Mouse (Mus musculus): ENCODE data around the gene Ccer1. TPM values are rescaled to one million over a fixed set of nuclear protein-coding genes. Genes with fewer than 3 reads are reported as not detected.
"Not testable (repeated sequence)": the region's sequence is repeated elsewhere in the genome, so short reads cannot be mapped to it uniquely, and the experiment has no call there.

Ccer1 gene
- polyA plus RNA-seq, 1 experiment = not detected

DNA sequence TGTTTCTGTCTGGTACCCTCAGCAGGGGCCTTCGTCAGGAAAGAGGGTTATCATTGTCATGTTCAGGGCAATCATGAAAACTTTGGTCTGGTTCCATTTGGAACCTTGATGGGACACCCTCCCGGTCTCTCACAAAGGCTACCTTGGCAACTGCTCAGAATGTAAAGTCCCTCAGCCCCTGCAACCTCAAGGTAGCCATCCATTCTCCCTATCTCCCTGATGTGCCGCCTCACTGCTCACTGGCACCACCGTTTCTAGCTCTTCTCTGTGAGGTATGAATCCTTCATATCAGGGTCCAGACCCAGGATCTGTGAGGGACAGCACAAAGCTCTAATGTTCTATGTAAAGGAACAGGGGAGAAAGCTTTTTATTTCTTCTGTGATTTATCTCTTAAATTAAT lies 21.7 kb downstream of the Ccer1 start:
- TF ChIP-seq POLR2A (IDR thresholded peaks at IDR 0.05; ENCODE audit: low read depth, low read length) = no peak
- no peak for TF ChIP-seq CTCF (IDR thresholded peaks at IDR 0.05; ENCODE audit: extremely low read depth, insufficient read length, insufficient replicate concordance, low read depth, low read length)
- WGBS = 67% methylated on average over 4 of the region's 4 CpGs

DNA sequence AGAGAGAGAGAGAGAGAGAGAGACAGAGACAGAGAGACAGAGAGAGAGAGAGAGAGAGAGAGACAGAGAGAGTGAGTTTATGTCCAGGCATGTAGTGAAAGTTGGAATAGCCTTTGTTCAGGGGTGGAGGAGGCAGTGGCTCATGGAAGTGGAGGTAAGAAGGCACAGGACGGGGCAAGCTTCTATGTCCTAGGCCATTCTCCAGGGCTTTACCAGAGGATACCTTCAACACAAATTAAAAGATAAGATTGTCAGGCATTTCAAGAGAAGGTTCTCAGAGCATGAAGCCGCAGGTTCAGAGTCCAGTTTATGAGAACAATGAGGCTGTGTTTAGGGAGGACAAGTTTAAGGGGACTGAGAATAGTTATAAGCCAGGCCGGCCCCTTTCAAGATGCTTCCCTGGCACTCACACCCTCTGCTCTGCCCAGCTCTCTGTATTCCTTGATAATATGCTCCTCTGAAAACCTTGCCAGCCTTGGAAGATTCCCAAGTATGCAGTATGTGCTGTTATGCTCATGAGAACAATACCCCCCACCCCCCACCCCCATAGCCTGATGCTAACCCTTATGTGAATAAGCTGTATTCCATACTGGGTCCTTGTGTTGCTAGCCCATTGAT lies 22.5 kb downstream of the Ccer1 start:
- Histone ChIP-seq H3K36me3 (ENCODE audit: control insufficient read depth, insufficient read depth, low read length) (no peaks in the 10 kb centered on the region), H3K4me3 (ENCODE audit: low read depth, low read length) (no peak overlapping the region), H3K27me3 (ENCODE audit: control insufficient read depth, insufficient read depth, low read length) (no peaks in the 10 kb centered on the region), H3K27ac (ENCODE audit: insufficient read depth, low read depth, low read length) (no peak overlapping the region), H3K4me1 (ENCODE audit: control insufficient read depth, insufficient read depth, insufficient read length, low read length) (no peaks in the 10 kb centered on the region)
- 33% methylated on average over 3 of the region's 3 CpGs for WGBS
- TF ChIP-seq CTCF (IDR thresholded peaks at IDR 0.05; ENCODE audit: extremely low read depth, insufficient read length, insufficient replicate concordance, low read depth, low read length) (no peak), POLR2A (IDR thresholded peaks at IDR 0.05; ENCODE audit: low read depth, low read length) (no peak)

More for the DNA sequence above, 21.7 kb downstream of the Ccer1 start:
- no peak overlapping the region for H3K27ac ChIP-seq (ENCODE audit: insufficient read depth, low read depth, low read length)
- H3K36me3 ChIP-seq (ENCODE audit: control insufficient read depth, insufficient read depth, low read length) = no peaks in the 10 kb centered on the region
- H3K4me3 ChIP-seq (ENCODE audit: low read depth, low read length) = no peak overlapping the region
- no peaks in the 10 kb centered on the region for H3K4me1 ChIP-seq (ENCODE audit: control insufficient read depth, insufficient read depth, insufficient read length, low read length)
- H3K27me3 ChIP-seq (ENCODE audit: control insufficient read depth, insufficient read depth, low read length) = no peaks in the 10 kb centered on the region

DNA sequence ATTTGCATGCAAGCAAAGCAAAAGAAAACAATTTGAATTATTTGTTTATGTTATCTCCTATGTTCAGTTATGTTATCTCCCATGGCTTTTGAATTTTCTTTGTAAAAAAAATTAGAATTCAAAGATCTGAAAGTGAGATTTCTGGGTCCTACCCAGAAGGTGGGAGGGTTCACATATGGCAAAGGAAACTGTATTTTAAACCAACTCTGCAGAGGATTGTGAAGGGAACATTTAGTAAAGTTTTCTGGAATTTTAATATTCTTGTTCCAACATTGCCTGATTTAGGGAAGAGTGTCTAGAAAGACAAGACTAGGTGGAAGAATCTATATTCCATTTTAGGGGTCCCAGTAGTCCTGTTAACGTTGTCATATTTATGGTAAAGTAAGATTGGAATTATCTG lies 24.4 kb downstream of the Ccer1 start:
- no peaks in the 10 kb centered on the region for H3K27me3 ChIP-seq (ENCODE audit: control insufficient read depth, insufficient read depth, low read length)
- no peaks in the 10 kb centered on the region for H3K4me1 ChIP-seq (ENCODE audit: control insufficient read depth, insufficient read depth, insufficient read length, low read length)
- 58% methylated on average over 1 of the region's 1 CpGs for WGBS
- H3K27ac ChIP-seq (ENCODE audit: insufficient read depth, low read depth, low read length) = no peak overlapping the region
- no peak overlapping the region for H3K4me3 ChIP-seq (ENCODE audit: low read depth, low read length)
- TF ChIP-seq CTCF (IDR thresholded peaks at IDR 0.05; ENCODE audit: extremely low read depth, insufficient read length, insufficient replicate concordance, low read depth, low read length) (no peak), POLR2A (IDR thresholded peaks at IDR 0.05; ENCODE audit: low read depth, low read length) (no peak)
- no peaks in the 10 kb centered on the region for H3K36me3 ChIP-seq (ENCODE audit: control insufficient read depth, insufficient read depth, low read length)

DNA sequence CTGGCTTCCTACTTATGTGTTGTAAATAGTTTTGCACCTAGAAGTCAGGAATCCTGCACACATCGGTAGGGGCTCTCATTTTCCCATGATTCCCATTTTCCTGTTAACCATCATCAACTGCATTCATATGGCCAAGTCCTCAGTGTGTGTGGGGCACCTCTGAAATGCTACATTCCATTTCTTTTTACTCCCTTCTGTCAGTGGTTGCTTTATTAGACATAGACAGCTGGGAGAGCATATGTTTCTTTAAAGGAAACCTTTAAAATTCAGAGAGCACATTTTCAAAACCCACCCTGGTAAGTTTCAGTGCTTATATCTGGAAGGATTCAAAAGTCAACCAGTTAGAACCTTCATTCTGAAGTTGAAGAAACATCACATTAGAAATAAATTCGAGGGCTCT lies 25.2 kb downstream of the Ccer1 start:
- H3K4me3 ChIP-seq (ENCODE audit: low read depth, low read length) = no peak overlapping the region
- no peak for TF ChIP-seq CTCF (IDR thresholded peaks at IDR 0.05; ENCODE audit: extremely low read depth, insufficient read length, insufficient replicate concordance, low read depth, low read length)
- no peak for TF ChIP-seq POLR2A (IDR thresholded peaks at IDR 0.05; ENCODE audit: low read depth, low read length)
- H3K27me3 ChIP-seq (ENCODE audit: control insufficient read depth, insufficient read depth, low read length) = no peaks in the 10 kb centered on the region
- H3K4me1 ChIP-seq (ENCODE audit: control insufficient read depth, insufficient read depth, insufficient read length, low read length) = no peaks in the 10 kb centered on the region
- H3K27ac ChIP-seq (ENCODE audit: insufficient read depth, low read depth, low read length) = no peak overlapping the region
- H3K36me3 ChIP-seq (ENCODE audit: control insufficient read depth, insufficient read depth, low read length) = no peaks in the 10 kb centered on the region
- 72% methylated on average over 2 of the region's 2 CpGs for WGBS

DNA sequence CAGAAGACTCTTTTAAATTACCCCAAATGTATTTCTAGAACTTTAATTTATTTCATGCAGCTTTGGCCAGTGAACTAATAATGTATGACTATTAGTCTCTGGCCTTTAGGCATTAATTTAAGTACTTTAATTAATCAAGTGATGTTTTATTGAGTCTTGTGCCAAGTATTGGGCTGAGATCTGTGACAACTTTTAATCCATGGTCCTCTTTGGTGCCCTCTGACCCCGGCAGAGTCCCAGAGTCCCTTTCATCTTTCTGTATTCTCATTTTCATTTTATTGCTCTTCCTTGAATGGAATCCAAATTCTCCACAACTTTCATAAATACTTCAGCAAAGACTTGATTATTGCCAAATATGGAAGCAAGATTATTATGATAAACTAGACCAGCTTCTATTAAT lies 27.8 kb downstream of the Ccer1 start:
- Histone ChIP-seq H3K36me3 (ENCODE audit: control insufficient read depth, insufficient read depth, low read length) (no peaks in the 10 kb centered on the region), H3K4me3 (ENCODE audit: low read depth, low read length) (no peak overlapping the region)
- WGBS = 20% methylated on average over 1 of the region's 1 CpGs

DNA sequence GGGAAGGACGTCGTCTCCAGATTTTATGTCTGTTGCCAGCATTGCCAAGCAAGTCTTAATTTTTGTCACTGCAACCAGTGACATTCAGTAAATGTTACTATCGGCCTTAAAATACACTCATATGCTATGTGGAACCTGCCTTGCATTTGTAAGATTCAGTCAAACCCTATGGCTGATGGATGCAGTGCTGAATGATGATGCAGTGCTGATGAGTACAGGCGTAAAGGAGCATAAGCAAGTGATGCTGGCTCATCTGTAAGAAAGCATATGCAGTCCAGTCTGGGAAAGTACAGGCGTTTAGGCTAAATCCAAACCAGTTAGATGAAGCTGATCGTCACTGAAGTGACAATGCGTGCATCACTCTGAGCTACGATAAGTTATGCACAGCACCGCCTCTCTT lies 29.9 kb downstream of the Ccer1 start:
- no peak overlapping the region for H3K27ac ChIP-seq (ENCODE audit: insufficient read depth, low read depth, low read length)
- WGBS = 95% methylated on average over 9 of the region's 9 CpGs
- no peak overlapping the region for H3K4me3 ChIP-seq (ENCODE audit: low read depth, low read length)
- no peaks in the 10 kb centered on the region for H3K4me1 ChIP-seq (ENCODE audit: control insufficient read depth, insufficient read depth, insufficient read length, low read length)
- no peak for TF ChIP-seq POLR2A (IDR thresholded peaks at IDR 0.05; ENCODE audit: low read depth, low read length)
- TF ChIP-seq CTCF (IDR thresholded peaks at IDR 0.05; ENCODE audit: extremely low read depth, insufficient read length, insufficient replicate concordance, low read depth, low read length) = no peak
- H3K27me3 ChIP-seq (ENCODE audit: control insufficient read depth, insufficient read depth, low read length) = no peaks in the 10 kb centered on the region
- H3K36me3 ChIP-seq (ENCODE audit: control insufficient read depth, insufficient read depth, low read length) = no peaks in the 10 kb centered on the region

More for the DNA sequence above, 27.8 kb downstream of the Ccer1 start:
- no peak overlapping the region for H3K27ac ChIP-seq (ENCODE audit: insufficient read depth, low read depth, low read length)
- TF ChIP-seq POLR2A (IDR thresholded peaks at IDR 0.05; ENCODE audit: low read depth, low read length) (no peak), CTCF (IDR thresholded peaks at IDR 0.05; ENCODE audit: extremely low read depth, insufficient read length, insufficient replicate concordance, low read depth, low read length) (no peak)
- H3K27me3 ChIP-seq (ENCODE audit: control insufficient read depth, insufficient read depth, low read length) = no peaks in the 10 kb centered on the region
- no peaks in the 10 kb centered on the region for H3K4me1 ChIP-seq (ENCODE audit: control insufficient read depth, insufficient read depth, insufficient read length, low read length)

DNA sequence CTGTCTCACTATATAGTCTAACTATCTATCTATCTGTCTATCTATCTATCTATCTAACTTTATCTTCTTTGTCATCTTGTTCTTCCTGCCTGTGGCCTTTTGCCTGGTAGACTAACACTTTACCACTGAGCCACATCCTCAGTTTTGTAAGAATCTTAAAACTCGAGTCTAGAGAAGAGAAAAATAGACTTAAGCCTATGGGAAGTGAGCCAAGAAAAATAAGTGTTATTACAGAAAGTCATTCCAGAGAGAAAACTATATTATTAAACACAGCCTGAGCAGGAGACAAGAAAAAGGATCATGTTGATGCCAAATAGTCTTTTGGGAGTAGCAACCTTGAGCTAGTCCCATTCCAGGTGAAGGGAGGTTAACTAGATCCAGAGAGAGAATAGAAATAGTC lies 33.1 kb downstream of the Ccer1 start:
- Histone ChIP-seq H3K4me1 (ENCODE audit: control insufficient read depth, insufficient read depth, insufficient read length, low read length) (no peaks in the 10 kb centered on the region), H3K27me3 (ENCODE audit: control insufficient read depth, insufficient read depth, low read length) (no peaks in the 10 kb centered on the region), H3K4me3 (ENCODE audit: low read depth, low read length) (no peak overlapping the region), H3K36me3 (ENCODE audit: control insufficient read depth, insufficient read depth, low read length) (no peaks in the 10 kb centered on the region), H3K27ac (ENCODE audit: insufficient read depth, low read depth, low read length) (no peak overlapping the region)
- WGBS = 33% methylated on average over 1 of the region's 1 CpGs
- TF ChIP-seq POLR2A (IDR thresholded peaks at IDR 0.05; ENCODE audit: low read depth, low read length) = no peak
- TF ChIP-seq CTCF (IDR thresholded peaks at IDR 0.05; ENCODE audit: extremely low read depth, insufficient read length, insufficient replicate concordance, low read depth, low read length) = no peak

DNA sequence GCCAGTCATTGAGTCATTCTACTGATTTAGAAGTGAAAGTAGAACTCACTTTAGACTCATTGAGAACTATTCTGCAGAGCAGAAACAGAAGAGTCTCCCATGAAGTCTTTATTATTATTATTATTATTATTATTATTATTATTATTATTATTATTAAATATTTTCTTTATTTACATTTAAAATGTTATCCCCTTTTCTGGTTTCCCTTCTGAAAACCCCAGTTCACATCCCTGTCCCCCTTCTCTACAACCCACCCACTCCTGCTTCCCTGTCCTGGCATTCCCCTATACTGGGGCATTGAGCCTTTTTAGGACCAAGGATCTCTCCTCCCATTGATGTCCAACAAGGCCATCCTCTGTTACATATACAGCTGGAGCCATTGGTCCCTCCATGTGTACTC lies 33.8 kb downstream of the Ccer1 start, which contains the start of gene C030005K15Rik:
Gene C030005K15Rik, minus strand, starts transcription at position 101 of the 400 bp plus-strand sequence.
- H3K4me3 ChIP-seq (ENCODE audit: low read depth, low read length); H3K36me3 ChIP-seq (ENCODE audit: control insufficient read depth, insufficient read depth, low read length); H3K27me3 ChIP-seq (ENCODE audit: control insufficient read depth, insufficient read depth, low read length); H3K27ac ChIP-seq (ENCODE audit: insufficient read depth, low read depth, low read length); H3K4me1 ChIP-seq (ENCODE audit: control insufficient read depth, insufficient read depth, insufficient read length, low read length): not testable (repeated sequence)

Other genes starting within 250 kb of the Ccer1 start
- 33.5 and 35.1 TPM in 2 replicates for gene Dcn, start 213.4 kb upstream of the Ccer1 start, polyA plus RNA-seq (2012; rRNA removed)
- gene Lum, start 127.9 kb upstream of the Ccer1 start, polyA plus RNA-seq (2012; rRNA removed) = 3.3 and 3.6 TPM in 2 replicates
- gene Kera, start 86.2 kb upstream of the Ccer1 start, polyA plus RNA-seq (2012; rRNA removed) = not detected in 2 replicates
- not detected in 2 replicates for gene Epyc, start 49.0 kb upstream of the Ccer1 start, polyA plus RNA-seq (2012; rRNA removed)
- not detected in 2 replicates for gene C030005K15Rik, start 33.7 kb downstream of the Ccer1 start, polyA plus RNA-seq (2012; rRNA removed)

Data from small intestine, adult 2 months (tissue).